Mouse (Mus musculus) inflammation-experienced regulatory T-cells (primary cell): ENCODE data around the gene Fam129b. TPM values are rescaled to one million over a fixed set of nuclear protein-coding genes. Genes with fewer than 3 reads are reported as not detected.

ENCODE experiments used
- polyA plus RNA-seq, 2 experiments: library from polyadenylated mRNA; unstranded; fragments of 100-300 nt; shearing (Covaris generic); gene quantifications; one replicate each; pipeline ENCODE4 v1.2.1; 2017

The Fam129b gene
- polyA plus RNA-seq: 1 to 10 TPM; 4.2 to 9.5 TPM

GRCm38 (mm10) chr2:32875675-32876489, at the start of gene Fam129b:
Gene Fam129b (plus strand): TSS chr2:32876114.

GRCm38 (mm10) chr2:32846805-32847467, 29.0 kb upstream of the Fam129b start, which contains the start of gene Stxbp1:
Gene Stxbp1 (minus strand): TSS chr2:32847245.

GRCm38 (mm10) chr2:32961192-32961995, 85.5 kb downstream of the Fam129b start, which contains the start of the genes Rpl12 and Lrsam1:
Gene Rpl12 (plus strand): TSS chr2:32961559.
Gene Lrsam1 (minus strand): TSS chr2:32961614.

Other genes with a start within 250 kb of the Fam129b start
- gene Eng, start 229.5 kb upstream of the Fam129b start, polyA plus RNA-seq: 1 to 10 TPM in 1 of 2 experiments, under 1 TPM in 1; 0.47 to 1.7 TPM
- gene Fpgs, start 172.0 kb upstream of the Fam129b start, polyA plus RNA-seq: 10 to 100 TPM; 15.5 to 28.8 TPM
- gene Cdk9, start 163.0 kb upstream of the Fam129b start, polyA plus RNA-seq: 100 to 1,000 TPM; 176 to 212 TPM
- 100 to 1,000 TPM in 1 of 2 experiments, 10 to 100 TPM in 1; 96.9 to 133 TPM for gene Sh2d3c, start 155.1 kb upstream of the Fam129b start, polyA plus RNA-seq
- gene 6330409D20Rik, start 135.1 kb upstream of the Fam129b start, polyA plus RNA-seq: under 1 TPM; 0.42 to 0.47 TPM
- 10 to 100 TPM; 75.2 to 81.8 TPM for gene Tor2a, start 118.9 kb upstream of the Fam129b start, polyA plus RNA-seq
- 1 to 10 TPM in 1 of 2 experiments, under 1 TPM in 1; 0.67 to 1.6 TPM for gene Ttc16, start 100.5 kb upstream of the Fam129b start, polyA plus RNA-seq
- 1 to 10 TPM; 3.4 to 5.0 TPM for gene Ptrh1, start 100.3 kb upstream of the Fam129b start, polyA plus RNA-seq
- 1 to 10 TPM in 1 of 2 experiments, under 1 TPM in 1; 0.61 to 1.2 TPM for gene Cfap157, start 91.7 kb upstream of the Fam129b start, polyA plus RNA-seq
- 10 to 100 TPM in 1 of 2 experiments, 1 to 10 TPM in 1; 8.7 to 12.4 TPM for gene Stxbp1, start 28.9 kb upstream of the Fam129b start, polyA plus RNA-seq
- 10 to 100 TPM; 33.3 to 41.2 TPM for gene Rpl12, start 85.4 kb downstream of the Fam129b start, polyA plus RNA-seq
- 10 to 100 TPM in 1 of 2 experiments, 1 to 10 TPM in 1; 8.0 to 17.7 TPM for gene Lrsam1, start 85.5 kb downstream of the Fam129b start, polyA plus RNA-seq
- gene Slc2a8, start 106.0 kb downstream of the Fam129b start, polyA plus RNA-seq: 10 to 100 TPM in 1 of 2 experiments, 1 to 10 TPM in 1; 9.0 to 13.6 TPM